Mouse (Mus musculus): Measurements from ENCODE around the gene Sorl1. TPM values are rescaled to one million over a fixed set of nuclear protein-coding genes. Genes with fewer than 3 reads are reported as not detected.

Sorl1 gene
- polyA plus RNA-seq, 1 experiment from 2014 or later, result 13.3 TPM

DNA sequence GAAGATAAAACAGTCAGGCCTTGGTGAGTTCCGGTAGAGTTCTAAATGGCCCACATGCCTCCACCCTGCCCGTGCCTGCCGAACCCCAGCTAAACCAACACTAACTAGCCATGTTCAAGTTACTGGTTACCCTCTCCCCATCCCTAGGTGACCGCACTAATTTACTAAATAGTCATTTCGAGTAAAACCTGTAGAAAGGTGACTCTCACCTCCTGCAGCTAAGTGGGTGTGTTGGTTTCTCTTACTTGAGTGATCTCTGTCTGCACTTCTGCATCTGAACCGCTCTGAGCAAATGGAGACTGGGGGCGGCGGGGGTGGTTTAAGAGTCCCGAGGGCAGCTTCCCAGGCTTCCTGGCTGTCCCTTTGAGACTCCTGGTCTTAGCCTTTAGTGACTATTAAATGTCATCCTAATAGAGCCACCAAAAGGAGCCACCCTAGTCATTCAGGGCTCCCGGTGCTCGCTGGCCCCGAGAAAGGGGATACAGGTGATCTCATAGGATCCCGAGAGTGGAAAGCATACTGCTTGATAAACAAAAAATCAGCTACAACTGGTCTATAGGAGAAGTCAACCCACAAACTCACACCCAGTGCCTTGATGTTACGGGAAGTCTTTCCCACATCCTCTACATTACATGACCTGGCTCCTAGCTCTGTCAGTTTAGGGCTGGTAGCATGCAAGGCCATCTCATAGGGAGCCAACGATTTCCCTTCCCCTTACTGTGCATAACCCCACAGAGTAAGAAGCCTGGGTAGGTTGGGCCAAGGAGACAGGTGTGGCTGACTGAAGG lies 155.2 kb downstream of the Sorl1 start:
- no peak for ATAC-seq (ENCODE audit: low FRiP score)
- Histone ChIP-seq H3K4me1 (no peaks in the 10 kb centered on the region), H3K4me3 (replicated peaks) (no peak overlapping the region), H3K9me3 (replicated peaks) (no peaks in the 10 kb centered on the region), H3K9ac (replicated peaks) (no peak overlapping the region), H3K27ac (replicated peaks) (no peak overlapping the region), H3K4me2 (no peak overlapping the region), H3K27me3 (replicated peaks) (no peaks in the 10 kb centered on the region), H3K36me3 (peaks cover 12% of the 10 kb centered on the region)
- 97% methylated on average over 15 of the region's 15 CpGs for WGBS

GRCm38 (mm10) chr9:41961274-41961673 lies 162.8 kb downstream of the Sorl1 start:
- Histone ChIP-seq H3K4me2 (no peak overlapping the region), H3K9me3 (replicated peaks) (no peaks in the 10 kb centered on the region), H3K4me1 (no peaks in the 10 kb centered on the region), H3K4me3 (replicated peaks) (no peak overlapping the region), H3K9ac (replicated peaks) (no peak overlapping the region), H3K27me3 (replicated peaks) (no peaks in the 10 kb centered on the region), H3K36me3 (no peaks in the 10 kb centered on the region), H3K27ac (replicated peaks) (no peak overlapping the region)
- no peak for ATAC-seq (ENCODE audit: low FRiP score)
- WGBS, result 76% methylated on average over 10 of the region's 10 CpGs

- no peaks in the 10 kb centered on the region for H3K36me3 ChIP-seq
- H3K4me3 ChIP-seq (replicated peaks), result no peak overlapping the region
- H3K4me2 ChIP-seq, result no peak overlapping the region
- peaks cover 9% of the 10 kb centered on the region for H3K4me1 ChIP-seq
- ATAC-seq (ENCODE audit: low FRiP score), result no peak
- no peak overlapping the region for H3K9ac ChIP-seq (replicated peaks)
- no peaks in the 10 kb centered on the region for H3K9me3 ChIP-seq (replicated peaks)
- no peaks in the 10 kb centered on the region for H3K27me3 ChIP-seq (replicated peaks)
- WGBS, result 95% methylated on average over 9 of the region's 9 CpGs
- no peak overlapping the region for H3K27ac ChIP-seq (replicated peaks)
Observed at GRCm38 (mm10) chr9:41958282-41958681, 165.8 kb downstream of the Sorl1 start.

DNA sequence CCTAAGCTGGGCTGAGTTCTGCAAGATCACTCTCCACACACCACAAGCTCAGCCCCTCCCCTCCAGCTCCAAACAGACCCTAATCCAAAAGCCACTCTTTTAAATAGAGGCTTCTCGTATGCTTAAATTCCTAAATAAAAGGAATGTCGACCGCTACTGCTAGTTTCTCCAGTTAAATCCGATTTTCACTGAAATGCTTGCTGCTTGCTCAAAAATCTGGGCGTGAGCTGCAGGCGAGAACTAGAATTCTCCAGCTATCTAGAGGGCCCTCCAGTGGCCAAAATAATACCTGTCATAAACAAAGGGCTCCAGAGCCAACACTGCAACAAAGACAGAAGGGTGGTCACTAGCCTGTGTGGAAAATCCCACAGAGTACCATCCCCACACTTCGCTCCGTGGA lies 170.6 kb downstream of the Sorl1 start:
- Histone ChIP-seq H3K4me2 (peak overlapping the region; percentile 82), H3K4me1 (peaks cover 50% of the 10 kb centered on the region), H3K9me3 (replicated peaks) (no peaks in the 10 kb centered on the region), H3K36me3 (no peaks in the 10 kb centered on the region), H3K27ac (replicated peaks) (peak overlapping the region; percentile 95), H3K4me3 (replicated peaks) (peak overlapping the region; percentile 22; the same call in 1 of the 2 replicates), H3K9ac (replicated peaks) (peak overlapping the region; percentile 63), H3K27me3 (replicated peaks) (no peaks in the 10 kb centered on the region)
- ATAC-seq (ENCODE audit: low FRiP score), result peak; percentile 18; the same call in 1 of the 2 replicates
- whole genome bisulfite sequencing, result 4% methylated on average over 8 of the region's 8 CpGs

DNA sequence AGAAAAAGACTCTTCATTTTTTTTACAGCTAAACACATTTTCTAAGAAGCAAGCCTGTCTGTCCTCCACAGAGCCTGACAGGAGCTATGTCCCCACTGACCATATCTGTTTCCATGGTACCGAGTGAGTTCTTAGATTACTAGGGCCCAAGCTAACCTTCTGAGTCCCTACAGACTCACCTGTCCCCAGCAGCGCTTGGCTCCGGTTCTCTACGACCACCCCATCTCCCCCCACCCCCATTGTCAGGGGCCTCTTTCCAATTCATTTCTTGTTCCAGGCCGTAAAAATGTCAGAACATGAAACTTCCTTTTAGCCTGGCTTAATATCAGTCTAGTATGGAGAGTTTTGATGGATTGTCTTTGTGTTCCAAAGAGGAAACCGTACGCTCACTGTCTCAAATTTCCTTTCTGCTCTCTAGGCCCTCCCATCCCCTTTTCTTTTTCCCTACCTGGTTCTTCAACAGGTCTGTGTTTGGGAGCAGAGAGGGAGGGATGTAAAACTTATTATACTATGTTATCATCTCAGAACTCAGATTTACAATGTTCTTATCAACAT lies 171.4 kb downstream of the Sorl1 start:
- Histone ChIP-seq H3K27me3 (replicated peaks) (no peaks in the 10 kb centered on the region), H3K4me2 (peak overlapping the region; percentile 82), H3K4me3 (replicated peaks) (no peak overlapping the region), H3K27ac (replicated peaks) (peak overlapping the region; percentile 95), H3K36me3 (no peaks in the 10 kb centered on the region), H3K9me3 (replicated peaks) (no peaks in the 10 kb centered on the region), H3K4me1 (peaks cover 50% of the 10 kb centered on the region), H3K9ac (replicated peaks) (peak overlapping the region; percentile 63)
- 40% methylated on average over 7 of the region's 7 CpGs for WGBS
- no peak for ATAC-seq (ENCODE audit: low FRiP score)

DNA sequence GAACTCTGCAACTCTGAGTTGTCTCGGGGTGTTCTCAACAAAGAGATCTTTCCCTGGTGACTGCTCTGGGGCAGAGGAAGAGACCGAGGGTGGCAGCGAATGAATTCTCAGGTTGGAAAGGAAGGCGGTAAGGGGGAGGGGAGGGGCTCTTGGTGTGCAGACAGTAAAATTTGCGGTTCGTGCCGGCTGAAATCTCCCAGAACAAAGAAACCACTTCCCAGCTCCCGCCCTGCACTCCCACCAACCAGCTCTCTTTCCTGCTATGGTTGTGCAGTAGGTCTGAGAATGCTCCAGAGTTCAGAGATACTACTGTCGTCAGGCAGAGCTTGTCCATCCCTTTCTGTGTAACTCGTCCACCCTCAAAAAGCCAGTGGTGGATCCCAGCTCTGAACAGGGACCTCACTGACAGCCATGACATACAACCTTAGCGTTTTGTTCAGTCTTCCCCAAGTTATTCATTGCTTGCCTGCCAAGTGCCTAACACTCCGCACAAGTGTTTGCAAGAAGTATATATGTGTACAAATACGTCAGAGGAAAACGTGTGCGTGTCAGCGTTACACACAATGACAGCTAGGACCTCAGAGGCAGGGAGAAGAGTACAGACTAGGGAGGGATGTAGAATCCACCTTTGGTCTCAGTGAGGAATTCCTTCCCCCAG lies 172.5 kb downstream of the Sorl1 start:
- Histone ChIP-seq H3K9ac (replicated peaks) (peak overlapping the region; percentile 63), H3K4me3 (replicated peaks) (peak overlapping the region; percentile 47), H3K36me3 (no peaks in the 10 kb centered on the region), H3K27me3 (replicated peaks) (no peaks in the 10 kb centered on the region), H3K4me1 (peaks cover 50% of the 10 kb centered on the region), H3K27ac (replicated peaks) (peak overlapping the region; percentile 95), H3K9me3 (replicated peaks) (no peaks in the 10 kb centered on the region), H3K4me2 (peak overlapping the region; percentile 82)
- WGBS, result 9% methylated on average over 16 of the region's 16 CpGs
- peak; percentile 72 for ATAC-seq (ENCODE audit: low FRiP score)

DNA sequence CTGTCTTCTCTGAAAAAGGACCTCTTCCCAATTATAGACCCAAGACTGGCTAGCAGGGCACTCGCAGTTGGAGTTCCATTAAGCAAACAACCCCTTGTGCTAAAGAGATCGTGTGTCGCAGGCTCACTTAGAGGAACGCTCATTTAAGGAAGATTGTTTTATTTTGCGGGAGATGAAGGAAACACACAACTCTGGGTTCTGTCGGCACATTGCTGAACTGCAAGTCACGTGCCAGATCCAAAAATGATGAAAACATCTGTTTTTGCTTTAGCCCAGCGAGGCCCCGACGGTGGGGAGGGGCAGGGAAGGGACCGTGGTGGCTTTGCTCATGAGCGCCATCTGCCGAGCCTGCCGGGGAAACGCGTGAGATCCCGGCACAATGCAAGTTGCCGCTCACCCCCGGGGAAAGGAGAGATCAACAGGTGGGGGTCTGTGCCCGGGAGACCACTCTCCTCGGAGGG lies 173.1 kb downstream of the Sorl1 start:
- WGBS, result 0% methylated on average over 21 of the region's 21 CpGs
- no peaks in the 10 kb centered on the region for H3K9me3 ChIP-seq (replicated peaks)
- peaks cover 50% of the 10 kb centered on the region for H3K4me1 ChIP-seq

DNA sequence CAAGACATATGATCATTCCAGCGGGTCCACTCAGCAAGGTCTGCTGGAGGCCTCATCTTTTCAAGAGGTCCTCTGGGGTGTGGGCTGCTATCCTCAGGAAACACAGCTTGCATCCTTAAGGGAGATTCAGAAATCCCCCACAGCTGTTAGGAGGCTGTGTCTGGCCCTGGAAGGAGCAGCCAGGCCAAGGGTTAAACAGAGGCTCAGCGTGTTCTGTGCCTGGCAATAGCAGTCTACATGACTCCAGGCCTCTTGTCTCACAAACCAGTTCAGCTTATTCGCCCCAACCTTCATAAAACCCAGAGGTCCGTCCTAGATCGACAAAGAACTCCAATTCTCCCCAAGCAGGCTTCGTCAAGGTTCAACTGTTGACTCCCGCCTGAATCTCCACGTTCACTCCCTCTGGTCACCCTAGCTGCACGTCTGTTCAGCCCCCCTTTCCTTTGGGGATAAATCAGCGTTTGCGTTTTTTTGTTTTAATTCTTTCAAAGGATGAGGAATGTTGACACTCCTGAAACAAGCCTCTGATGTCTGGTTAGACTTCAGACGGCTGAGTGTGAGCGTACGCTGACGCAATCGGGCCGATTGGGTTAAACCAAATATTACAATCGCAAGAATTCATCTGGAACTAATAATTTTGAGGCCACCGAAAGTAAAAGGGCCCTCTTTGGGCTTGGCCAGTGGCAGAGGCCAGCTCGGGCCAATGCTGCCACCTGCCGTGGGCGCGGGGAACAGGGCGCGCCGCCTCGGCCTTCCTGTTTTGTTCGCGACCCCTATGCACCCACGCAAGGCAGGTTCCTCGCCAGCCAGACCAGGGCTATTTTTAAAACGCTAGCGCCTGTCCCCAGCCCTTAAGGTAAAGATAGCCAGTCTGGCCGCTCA lies 173.7 kb downstream of the Sorl1 start:
- peaks cover 50% of the 10 kb centered on the region for H3K4me1 ChIP-seq
- H3K9me3 ChIP-seq (replicated peaks), result no peaks in the 10 kb centered on the region
- WGBS, result 3% methylated on average over 34 of the region's 34 CpGs
- peak overlapping the region; percentile 47 for H3K4me3 ChIP-seq (replicated peaks)
- H3K27ac ChIP-seq (replicated peaks), result peak overlapping the region; percentile 95
- peak; percentile 85 for ATAC-seq (ENCODE audit: low FRiP score)
- no peaks in the 10 kb centered on the region for H3K36me3 ChIP-seq
- H3K4me2 ChIP-seq, result peak overlapping the region; percentile 82
- peak overlapping the region; percentile 54 for H3K9ac ChIP-seq (replicated peaks)
- H3K27me3 ChIP-seq (replicated peaks), result no peaks in the 10 kb centered on the region

More for the DNA sequence above, 173.1 kb downstream of the Sorl1 start:
- peak overlapping the region; percentile 47 for H3K4me3 ChIP-seq (replicated peaks)
- ATAC-seq (ENCODE audit: low FRiP score), result peak; percentile 87
- peak overlapping the region; percentile 63 for H3K9ac ChIP-seq (replicated peaks)
- H3K27me3 ChIP-seq (replicated peaks), result no peaks in the 10 kb centered on the region
- peak overlapping the region; percentile 95 for H3K27ac ChIP-seq (replicated peaks)
- no peaks in the 10 kb centered on the region for H3K36me3 ChIP-seq
- H3K4me2 ChIP-seq, result peak overlapping the region; percentile 82

DNA sequence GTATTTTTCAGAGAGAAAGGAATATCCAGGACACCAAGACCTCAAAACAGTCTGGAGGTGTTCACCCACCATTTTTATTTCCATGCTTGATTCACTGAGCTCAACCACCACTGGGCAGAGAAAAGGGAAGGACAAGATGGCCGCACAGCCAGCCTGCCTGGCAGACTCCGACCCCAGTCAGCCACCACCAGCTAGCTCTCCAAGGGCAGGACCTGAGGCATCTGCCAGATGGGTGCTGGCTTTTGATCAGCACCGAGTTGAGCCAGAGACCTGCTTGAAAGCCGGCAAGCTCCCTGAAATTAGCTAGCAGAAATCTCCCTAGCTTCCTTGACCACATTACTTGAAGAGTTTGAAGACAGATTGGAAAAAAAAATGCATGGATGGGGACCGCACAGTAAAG lies 174.6 kb downstream of the Sorl1 start:
- Histone ChIP-seq H3K27ac (replicated peaks) (peak overlapping the region; percentile 95), H3K9me3 (replicated peaks) (no peaks in the 10 kb centered on the region), H3K9ac (replicated peaks) (peak overlapping the region; percentile 54; the same call in 1 of the 2 replicates), H3K36me3 (no peaks in the 10 kb centered on the region), H3K27me3 (replicated peaks) (no peaks in the 10 kb centered on the region), H3K4me3 (replicated peaks) (no peak overlapping the region), H3K4me1 (peaks cover 50% of the 10 kb centered on the region), H3K4me2 (peak overlapping the region; percentile 82)
- 62% methylated on average over 5 of the region's 5 CpGs for WGBS
- no peak for ATAC-seq (ENCODE audit: low FRiP score)

GRCm38 (mm10) chr9:41944964-41945363 lies 179.1 kb downstream of the Sorl1 start:
- H3K9me3 ChIP-seq (replicated peaks), result no peaks in the 10 kb centered on the region
- ATAC-seq (ENCODE audit: low FRiP score), result no peak
- H3K9ac ChIP-seq (replicated peaks), result no peak overlapping the region
- no peaks in the 10 kb centered on the region for H3K27me3 ChIP-seq (replicated peaks)
- no peak overlapping the region for H3K4me2 ChIP-seq
- H3K4me1 ChIP-seq, result peaks cover 16% of the 10 kb centered on the region
- H3K36me3 ChIP-seq, result no peaks in the 10 kb centered on the region
- H3K4me3 ChIP-seq (replicated peaks), result no peak overlapping the region
- no peak overlapping the region for H3K27ac ChIP-seq (replicated peaks)
- 90% methylated on average over 7 of the region's 7 CpGs for WGBS

DNA sequence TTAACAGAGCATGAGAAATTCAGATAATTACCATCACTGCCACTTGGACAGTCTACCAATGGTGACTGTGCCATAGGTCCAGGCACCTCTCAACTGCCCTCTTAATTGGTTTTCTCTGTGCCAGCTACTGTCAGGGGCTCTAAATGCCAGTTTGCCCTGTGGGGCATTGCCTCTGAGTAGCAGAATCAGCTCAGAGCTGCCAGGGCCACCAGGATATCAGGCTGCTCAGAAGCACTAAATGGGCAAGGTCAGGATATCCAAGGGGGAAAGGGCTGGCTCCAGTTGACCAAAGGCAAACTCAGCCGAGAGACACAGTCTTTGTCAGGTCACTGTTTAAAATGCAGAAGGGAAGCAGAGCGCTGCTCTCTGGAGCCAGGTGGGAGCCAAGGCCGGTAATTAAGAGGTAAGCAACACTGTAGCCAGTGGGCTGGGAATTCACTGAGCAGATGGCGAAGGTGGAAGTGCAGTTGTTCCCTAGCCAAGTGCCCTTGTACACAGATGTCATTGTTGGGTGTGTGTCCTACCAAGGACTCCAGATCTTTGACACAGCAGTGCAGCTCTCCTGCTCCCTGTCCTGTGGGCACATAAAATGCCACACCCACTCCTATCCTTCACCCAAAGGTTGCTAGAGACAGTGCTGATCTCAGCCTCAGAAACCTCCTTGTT lies 181.0 kb downstream of the Sorl1 start:
- no peak overlapping the region for H3K9ac ChIP-seq (replicated peaks)
- H3K4me1 ChIP-seq, result peaks cover 20% of the 10 kb centered on the region
- no peaks in the 10 kb centered on the region for H3K36me3 ChIP-seq
- no peaks in the 10 kb centered on the region for H3K9me3 ChIP-seq (replicated peaks)
- 61% methylated on average over 4 of the region's 4 CpGs for WGBS
- no peak overlapping the region for H3K4me3 ChIP-seq (replicated peaks)
- H3K27me3 ChIP-seq (replicated peaks), result no peaks in the 10 kb centered on the region
- no peak for ATAC-seq (ENCODE audit: low FRiP score)
- H3K27ac ChIP-seq (replicated peaks), result no peak overlapping the region
- H3K4me2 ChIP-seq, result no peak overlapping the region
